ENCODE assay signal across 21 mouse cellular contexts in the genomic region with DNA sequence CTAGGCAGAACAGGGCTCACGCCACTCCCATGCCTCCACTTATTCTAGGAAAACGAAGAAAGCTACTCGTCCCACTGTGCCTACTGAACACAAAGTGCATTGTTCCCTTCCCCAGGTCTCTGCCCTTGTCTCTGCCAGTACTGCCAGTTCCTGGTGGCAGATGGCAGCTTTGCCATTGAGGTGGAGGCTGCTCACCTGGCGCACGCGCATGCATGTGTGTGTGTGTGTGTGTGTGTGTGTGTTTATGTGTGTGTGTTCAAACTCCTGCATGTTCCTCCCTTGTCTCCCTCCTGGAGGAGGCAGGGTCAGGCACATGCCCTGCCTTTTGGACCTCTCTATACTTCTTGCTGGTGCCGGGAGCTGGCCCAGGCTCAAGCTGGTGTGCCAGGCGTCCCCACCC. TPM values are rescaled to one million over a fixed set of nuclear protein-coding genes. Genes with fewer than 3 reads are reported as not detected.
A peak's percentile ranks its signal among the peaks of the same experiment; 100 is the strongest.
DNase-seq lines count a peak whose midpoint lies in the region; ATAC-seq lines count a peak whose summit lies in the region.
"Had no signal": no experiment of that assay in that cellular context is flagged by ENCODE, and none has a peak within 500 bp of the region (broad histone marks: within the 10 kb centered on the region; RNA-seq: fewer than 3 reads in every experiment).

No protein-coding gene starts in this region.

- 84% methylated on average over 8 of the region's 8 CpGs for WGBS in embryonic facial prominence, embryonic 10.5 days
- 84% methylated on average over 8 of the region's 8 CpGs for WGBS in midbrain, embryonic 14.5 days

- H3K9me3 ChIP-seq in embryonic facial prominence, embryonic 10.5 days, result no peaks in the 10 kb centered on the region
- H3K9me3 ChIP-seq in midbrain, embryonic 14.5 days (ENCODE audit: control insufficient read depth, low read length), result no peaks in the 10 kb centered on the region
- H3K9me3 ChIP-seq: forebrain, embryonic 13.5 days had no signal

- no peak overlapping the region for H3K4me2 ChIP-seq in midbrain, embryonic 14.5 days (ENCODE audit: low read length)
- H3K4me2 ChIP-seq: forebrain, embryonic 13.5 days; hindbrain, embryonic 14.5 days had no signal

- ATAC-seq in midbrain, embryonic 14.5 days (ENCODE audit: low FRiP score, low TSS enrichment), result no peak
- ATAC-seq: forebrain, embryonic 13.5 days; forebrain, postnatal 0 days; intestine, embryonic 16.5 days had no signal

- peaks cover 8% of the 10 kb centered on the region; the same call in 1 of the 2 replicates for H3K27me3 ChIP-seq in embryonic facial prominence, embryonic 10.5 days (replicated peaks; ENCODE audit: low read depth, poor library complexity, severe bottlenecking)
- no peaks in the 10 kb centered on the region for H3K27me3 ChIP-seq in midbrain, embryonic 14.5 days (ENCODE audit: control insufficient read depth, insufficient read depth, low read length)
- H3K27me3 ChIP-seq: forebrain, embryonic 13.5 days had no signal

- no peak overlapping the region for H3K4me3 ChIP-seq in embryonic facial prominence, embryonic 10.5 days
- no peak overlapping the region for H3K4me3 ChIP-seq in midbrain, embryonic 14.5 days (replicated peaks; ENCODE audit: low read depth, low read length)
- H3K4me3 ChIP-seq: forebrain, embryonic 13.5 days had no signal

- H3K27ac ChIP-seq in embryonic facial prominence, embryonic 10.5 days (replicated peaks), result 0 out of 2 replicates have a peak overlapping the region, but pooled peaks have one; percentile 8
- no peak overlapping the region for H3K27ac ChIP-seq in midbrain, embryonic 14.5 days (replicated peaks; ENCODE audit: low read depth, low read length)
- H3K27ac ChIP-seq: forebrain, embryonic 13.5 days; hindbrain, embryonic 14.5 days had no signal

- H3K4me1 ChIP-seq in embryonic facial prominence, embryonic 10.5 days, result peaks cover 35% of the 10 kb centered on the region
- no peaks in the 10 kb centered on the region for H3K4me1 ChIP-seq in midbrain, embryonic 14.5 days (ENCODE audit: control insufficient read depth, insufficient read depth, low read length)

- DNase-seq in cerebellum, adult 18-20 months, result peak; percentile 53 to 58
- no peak for DNase-seq in cerebellum, adult 11 months
- DNase-seq in brain, adult 2 months (ENCODE audit: low read depth, low spot score), result peak; percentile 46
- peak; percentile 54 for DNase-seq in cerebellum, adult 9-11 months
- DNase-seq in embryonic facial prominence, embryonic 10.5 days (ENCODE audit: low spot score), result no peak
- DNase-seq in layer of hippocampus, postnatal 36 days, result no peak
- DNase-seq in lung, postnatal 36 days, result no peak
- DNase-seq in midbrain, embryonic 14.5 days, result no peak
- DNase-seq: adrenal gland, postnatal 10 days; forebrain, postnatal 0 days; gastrocnemius, postnatal 36 days; heart, adult 11 months; heart, postnatal 14 days; kidney, adult 2 months had no signal

- H3K36me3 ChIP-seq in embryonic facial prominence, embryonic 10.5 days (replicated peaks), result no peaks in the 10 kb centered on the region
- no peaks in the 10 kb centered on the region for H3K36me3 ChIP-seq in midbrain, embryonic 14.5 days (ENCODE audit: control insufficient read depth, insufficient read depth, low read length)

- H3K9ac ChIP-seq in midbrain, embryonic 14.5 days (replicated peaks; ENCODE audit: low read length), result no peak overlapping the region
- H3K9ac ChIP-seq: forebrain, embryonic 13.5 days; forebrain, postnatal 0 days; hindbrain, embryonic 14.5 days had no signal

RNA-seq across cellular contexts. Expression of a gene that starts 38.5 kb away (rescaled TPM):
- not detected in 2 replicates for polyA plus RNA-seq in embryonic facial prominence, embryonic 10.5 days (2016; fragmentation: Nextera tagmentation; extraction: Ambion mirVana)
- total RNA-seq in layer of hippocampus, postnatal 36 days (2021), result not detected
- 0.47 TPM in 1 of 2 replicates, not detected in the other for polyA plus RNA-seq in midbrain, embryonic 14.5 days (2014; fragmentation: Nextera tagmentation; extraction: Ambion mirVana)
- total RNA-seq: adrenal gland, postnatal 10 days; forebrain, postnatal 0 days; gastrocnemius, adult 18-20 months; gastrocnemius, postnatal 36 days; hematopoietic stem cell, adult 5-6 weeks had no signal
- polyA plus RNA-seq: C2C12; embryonic facial prominence, embryonic 14.5 days; forebrain, postnatal 0 days; hindbrain, embryonic 14.5 days; kidney, adult 2 months had no signal

Comparison
In these comparisons a context has a peak if more than half of its experiments do, and no peak if none do; other contexts are left out.
1. DNase-seq: peak in cerebellum, adult 18-20 months (2 of 2), brain, adult 2 months (single experiment) and cerebellum, adult 9-11 months (single experiment); none in cerebellum, adult 11 months (single experiment), embryonic facial prominence, embryonic 10.5 days (single experiment), layer of hippocampus, postnatal 36 days (0 of 2), lung, postnatal 36 days (single experiment) and midbrain, embryonic 14.5 days (single experiment).